ENCODE assay signal across 8 mouse cellular contexts in the genomic region with DNA sequence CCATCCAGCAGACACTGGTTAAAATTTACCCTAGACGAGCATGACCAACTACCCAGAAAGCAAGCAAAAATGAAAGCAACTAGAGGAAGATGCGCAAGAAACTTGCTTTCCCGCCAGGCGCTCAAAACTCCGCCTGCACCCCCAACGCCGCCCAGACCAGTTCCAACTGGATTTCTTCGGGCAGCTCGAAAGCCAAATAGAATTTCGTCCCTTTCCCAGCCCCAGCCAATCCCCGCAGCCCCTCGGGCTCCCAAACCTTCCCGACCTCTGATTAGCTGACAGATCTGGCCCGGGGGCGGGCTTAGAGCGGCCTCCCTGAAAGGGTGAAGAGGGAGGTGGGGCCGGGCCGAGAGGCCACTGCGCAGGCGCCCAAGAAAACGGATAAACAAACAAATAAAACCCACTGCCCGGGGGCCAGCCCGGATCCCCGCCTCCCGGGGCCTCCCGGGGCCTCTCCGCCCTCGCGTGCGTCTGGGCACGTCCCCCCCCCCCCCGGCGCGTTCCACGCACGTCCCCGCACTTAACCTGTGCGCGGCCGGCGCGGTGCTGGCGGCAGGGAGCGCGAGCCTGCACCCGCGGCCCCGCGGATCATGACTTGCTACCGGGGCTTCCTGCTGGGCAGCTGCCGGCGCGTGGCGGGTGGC. TPM values are rescaled to one million over a fixed set of nuclear protein-coding genes. Genes with fewer than 3 reads are reported as not detected.
DNase-seq lines count a peak whose midpoint lies in the region; ATAC-seq and TF ChIP-seq lines count a peak whose summit lies in the region.

A gene (plus strand): TSS at position 349 of the 644 bp plus-strand sequence.

- H3K27ac ChIP-seq in ES-Bruce4 (ENCODE audit: insufficient read depth, low read length), result peak within 1 kb of the TSS; percentile 54
- H3K27ac ChIP-seq in forebrain, embryonic 13.5 days, result peak within 1 kb of the TSS; percentile 79
- peak within 1 kb of the TSS; percentile 99 for H3K27ac ChIP-seq in liver, postnatal 0 days (ENCODE audit: low read depth)
- peak within 1 kb of the TSS; percentile 86 for H3K27ac ChIP-seq in neural tube, embryonic 14.5 days (ENCODE audit: low read depth, low read length)

- H3K27me3 ChIP-seq in ES-Bruce4 (ENCODE audit: control insufficient read depth, insufficient read depth, low read length, poor library complexity, severe bottlenecking), result no peaks in the 10 kb centered on the region
- no peaks in the 10 kb centered on the region for H3K27me3 ChIP-seq in forebrain, embryonic 13.5 days
- H3K27me3 ChIP-seq in liver, postnatal 0 days (ENCODE audit: insufficient read depth, low read length), result no peaks in the 10 kb centered on the region
- no peaks in the 10 kb centered on the region for H3K27me3 ChIP-seq in neural tube, embryonic 14.5 days (ENCODE audit: control insufficient read depth, insufficient read depth, low read length)

- WGBS in forebrain, embryonic 13.5 days, result under 1% methylated on average over 29 of the region's 54 CpGs
- WGBS in large intestine, adult 2 months, result 2% methylated on average over 46 of the region's 54 CpGs
- WGBS in liver, postnatal 0 days (ENCODE audit: insufficient replicate concordance), result 1% methylated on average over 31 of the region's 54 CpGs
- WGBS in neural tube, embryonic 14.5 days, result under 1% methylated on average over 52 of the region's 54 CpGs

- TF ChIP-seq POLR2A in ES-Bruce4 (IDR thresholded peaks at IDR 0.05; ENCODE audit: insufficient read depth, low read length), result peak; percentile 59

- no peaks in the 10 kb centered on the region for H3K9me3 ChIP-seq in ES-Bruce4 (replicated peaks; ENCODE audit: control insufficient read depth, insufficient read depth, low read length, poor library complexity, severe bottlenecking)
- no peaks in the 10 kb centered on the region for H3K9me3 ChIP-seq in forebrain, embryonic 13.5 days (replicated peaks)
- no peaks in the 10 kb centered on the region for H3K9me3 ChIP-seq in liver, postnatal 0 days (ENCODE audit: low read length)
- no peaks in the 10 kb centered on the region for H3K9me3 ChIP-seq in neural tube, embryonic 14.5 days (ENCODE audit: control insufficient read depth, low read length)

- peak; percentile 98 for ATAC-seq in cerebellum, adult (ENCODE audit: insufficient number of reproducible peaks, low FRiP score, low TSS enrichment)
- peak; percentile 99 for ATAC-seq in forebrain, embryonic 13.5 days
- peak; percentile 92 for ATAC-seq in liver, postnatal 0 days
- peak; percentile 99 for ATAC-seq in neural tube, embryonic 14.5 days (ENCODE audit: low read depth)

- peak; percentile 99 for DNase-seq in heart, postnatal 10 days
- DNase-seq in large intestine, adult 2 months (ENCODE audit: low read depth, low spot score), result peak; percentile 85
- peak; percentile 99 for DNase-seq in liver, postnatal 0 days
- peak; percentile 98 for DNase-seq in testis, postnatal 10 days (ENCODE audit: low spot score)

- intact Hi-C loops in heart, postnatal 10 days (cut with DNase I), result no loop called here

- H3K4me2 ChIP-seq in forebrain, embryonic 13.5 days, result peak within 1 kb of the TSS; percentile 79
- H3K4me2 ChIP-seq in liver, postnatal 0 days (ENCODE audit: low read depth, low read length), result peak within 1 kb of the TSS; percentile 92
- peak within 1 kb of the TSS; percentile 67 for H3K4me2 ChIP-seq in neural tube, embryonic 14.5 days (ENCODE audit: low read depth, low read length)

- 0 out of 2 replicates have a peak, but pooled peaks have one; percentile 17 for TF ChIP-seq EP300 in ES-Bruce4 (IDR thresholded peaks at IDR 0.05; ENCODE audit: insufficient read depth, low read depth, low read length)
- TF ChIP-seq EP300 in liver, postnatal 0 days (IDR thresholded peaks at IDR 0.05; ENCODE audit: low read depth), result peak; percentile 64; the same call in 1 of the 2 replicates

- peaks cover 4% of the 10 kb centered on the region for H3K4me1 ChIP-seq in ES-Bruce4 (ENCODE audit: control insufficient read depth, insufficient read depth, low read length)
- peaks cover 44% of the 10 kb centered on the region for H3K4me1 ChIP-seq in forebrain, embryonic 13.5 days
- peaks cover 24% of the 10 kb centered on the region for H3K4me1 ChIP-seq in liver, postnatal 0 days (ENCODE audit: insufficient read depth)
- H3K4me1 ChIP-seq in neural tube, embryonic 14.5 days (ENCODE audit: control insufficient read depth, insufficient read depth, low read length), result peaks cover 12% of the 10 kb centered on the region; the same call in 1 of the 2 replicates

- no peak for TF ChIP-seq CTCF in ES-Bruce4 (IDR thresholded peaks at IDR 0.05; ENCODE audit: low read depth, low read length)
- TF ChIP-seq CTCF in liver, postnatal 0 days (IDR thresholded peaks at IDR 0.05; ENCODE audit: low read depth), result no peak

- no peaks in the 10 kb centered on the region for H3K36me3 ChIP-seq in ES-Bruce4 (ENCODE audit: control insufficient read depth, insufficient read depth, low read length, poor library complexity, severe bottlenecking)
- H3K36me3 ChIP-seq in forebrain, embryonic 13.5 days (ENCODE audit: poor library complexity, severe bottlenecking), result no peaks in the 10 kb centered on the region
- H3K36me3 ChIP-seq in liver, postnatal 0 days (replicated peaks; ENCODE audit: insufficient read depth, low read length), result no peaks in the 10 kb centered on the region
- no peaks in the 10 kb centered on the region for H3K36me3 ChIP-seq in neural tube, embryonic 14.5 days (ENCODE audit: control insufficient read depth, insufficient read depth, low read length)

- peak within 1 kb of the TSS; percentile 97 for H3K9ac ChIP-seq in ES-Bruce4 (ENCODE audit: low read depth, poor library complexity, severe bottlenecking)
- peak within 1 kb of the TSS; percentile 88 for H3K9ac ChIP-seq in forebrain, embryonic 13.5 days
- peak within 1 kb of the TSS; percentile 99 for H3K9ac ChIP-seq in liver, postnatal 0 days (replicated peaks)
- peak within 1 kb of the TSS; percentile 89 for H3K9ac ChIP-seq in neural tube, embryonic 14.5 days (replicated peaks; ENCODE audit: low read depth, low read length)

- H3K4me3 ChIP-seq in ES-Bruce4 (ENCODE audit: low read depth, low read length), result peak within 1 kb of the TSS; percentile 90
- H3K4me3 ChIP-seq in forebrain, embryonic 13.5 days, result peak within 1 kb of the TSS; percentile 90
- peak within 1 kb of the TSS; percentile 80 for H3K4me3 ChIP-seq in liver, postnatal 0 days (ENCODE audit: low read depth, low read length)
- H3K4me3 ChIP-seq in neural tube, embryonic 14.5 days (ENCODE audit: low read depth, low read length), result peak within 1 kb of the TSS; percentile 93

RNA-seq across cellular contexts. Expression of the gene that starts here (rescaled TPM):
- 73.6 and 83.2 TPM in 2 replicates for polyA plus RNA-seq in ES-Bruce4 (2011; ENCODE audit: insufficient read depth, insufficient read length, low read depth, missing spikeins)
- 23.0 and 24.4 TPM in 2 replicates for polyA plus RNA-seq in forebrain, embryonic 13.5 days (2015; fragmentation: Nextera tagmentation; extraction: Ambion mirVana)
- 10 to 100 TPM; 41.3 to 46.5 TPM for total RNA-seq in heart, postnatal 10 days (2021)
- 9.2 and 14.2 TPM in 2 replicates for polyA plus RNA-seq in large intestine, adult 2 months (2012; rRNA removed)
- polyA plus RNA-seq in liver, postnatal 0 days (2015; fragmentation: Nextera tagmentation; extraction: Ambion mirVana), result 57.6 and 59.0 TPM in 2 replicates
- 37.6 and 37.7 TPM in 2 replicates for polyA plus RNA-seq in neural tube, embryonic 14.5 days (2014; fragmentation: Nextera tagmentation; extraction: Ambion mirVana)

Comparison
In these comparisons a context has a peak if more than half of its experiments do, and no peak if none do; other contexts are left out.
1. Peak in every context shown above with its lines: DNase-seq, ATAC-seq, H3K4me3 ChIP-seq and H3K27ac ChIP-seq.